Mouse (Mus musculus): Measurements from ENCODE around the gene Rere.
A peak's percentile ranks its signal among the peaks of the same experiment; 100 is the strongest.
"Not testable (repeated sequence)": the region's sequence is repeated elsewhere in the genome, so short reads cannot be mapped to it uniquely, and the experiment has no call there.

Gene Rere

GRCm38 (mm10) chr4:150282631-150283334 is 1.3 kb downstream of the Rere start:
- no peak for DNase-seq (ENCODE audit: low read depth in 2 of 2, low spot score in 2 of 2)

DNA sequence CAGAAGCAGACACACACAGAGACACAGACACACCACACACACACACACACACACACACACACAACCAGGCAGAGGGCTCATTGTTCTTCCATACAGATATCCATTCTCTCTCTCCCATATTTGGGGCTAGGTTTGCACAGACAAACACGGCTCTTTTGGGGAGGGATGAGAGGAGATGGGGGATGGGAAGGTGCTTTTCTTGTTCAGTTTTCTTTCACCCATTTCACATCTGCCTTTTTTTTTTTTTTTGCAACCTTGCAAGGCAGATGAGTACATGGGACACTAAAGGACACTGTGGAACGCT is 1.8 kb downstream of the Rere start:
- DNase-seq (ENCODE audit: low read depth in 2 of 2, low spot score in 2 of 2) = no peak

- DNase-seq (ENCODE audit: low read depth in 2 of 2, low spot score in 2 of 2) = no peak
Measured at GRCm38 (mm10) chr4:150283993-150284392, 2.5 kb downstream of the Rere start.

GRCm38 (mm10) chr4:150286980-150287379 is 5.5 kb downstream of the Rere start:
- no peak for DNase-seq (ENCODE audit: low read depth in 2 of 2, low spot score in 2 of 2)

DNA sequence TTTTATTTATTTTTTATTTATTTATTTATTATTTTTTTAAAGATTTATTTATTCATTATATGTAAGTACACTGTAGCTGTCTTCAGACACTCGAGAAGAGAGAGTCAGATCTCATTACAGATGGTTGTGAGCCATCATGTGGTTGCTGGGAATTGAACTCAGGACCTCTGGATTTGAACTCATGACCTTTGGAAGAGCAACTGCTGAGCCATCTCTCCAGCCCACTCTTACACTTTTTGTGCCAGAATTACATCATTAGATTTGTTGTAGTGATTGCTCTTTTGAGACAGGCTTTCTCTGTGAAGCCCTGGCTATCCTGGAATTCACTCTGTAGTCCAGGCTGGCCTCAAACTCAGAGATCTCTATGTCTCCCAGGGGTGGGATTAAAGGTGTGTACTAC is 6.0 kb downstream of the Rere start:
- DNase-seq (ENCODE audit: low read depth in 2 of 2, low spot score in 2 of 2) = not testable (repeated sequence)

- DNase-seq (ENCODE audit: low read depth in 2 of 2, low spot score in 2 of 2) = peak in 1 of 2 experiments; percentile 7
Measured at GRCm38 (mm10) chr4:150291900-150292299, 10.5 kb downstream of the Rere start.

DNA sequence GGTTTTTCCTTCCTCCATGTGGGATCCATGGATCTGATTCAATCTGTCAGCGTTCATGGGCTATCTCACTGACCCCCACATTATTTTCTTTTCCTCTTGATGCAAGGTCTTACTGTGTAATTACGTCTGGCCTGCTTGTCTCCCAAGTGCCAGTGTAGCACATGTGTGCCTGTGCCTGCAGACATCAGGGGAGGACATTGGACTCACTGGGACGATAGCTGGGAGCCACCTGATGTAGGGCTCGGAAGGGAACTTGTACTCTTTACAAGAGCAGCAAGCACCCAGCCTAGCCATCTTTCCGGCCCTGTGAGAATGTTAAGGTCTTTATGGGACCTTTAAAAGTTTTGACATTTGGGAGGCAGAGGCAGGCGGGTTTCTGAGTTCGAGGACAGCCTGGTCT is 13.4 kb downstream of the Rere start:
- no peak for DNase-seq (ENCODE audit: low read depth in 2 of 2, low spot score in 2 of 2)

GRCm38 (mm10) chr4:150295966-150296365 is 14.5 kb downstream of the Rere start:
- DNase-seq (ENCODE audit: low read depth in 2 of 2, low spot score in 2 of 2) = no peak

- no peak for DNase-seq (ENCODE audit: low read depth in 2 of 2, low spot score in 2 of 2)
Measured at GRCm38 (mm10) chr4:150302726-150303125, 21.3 kb downstream of the Rere start.

DNA sequence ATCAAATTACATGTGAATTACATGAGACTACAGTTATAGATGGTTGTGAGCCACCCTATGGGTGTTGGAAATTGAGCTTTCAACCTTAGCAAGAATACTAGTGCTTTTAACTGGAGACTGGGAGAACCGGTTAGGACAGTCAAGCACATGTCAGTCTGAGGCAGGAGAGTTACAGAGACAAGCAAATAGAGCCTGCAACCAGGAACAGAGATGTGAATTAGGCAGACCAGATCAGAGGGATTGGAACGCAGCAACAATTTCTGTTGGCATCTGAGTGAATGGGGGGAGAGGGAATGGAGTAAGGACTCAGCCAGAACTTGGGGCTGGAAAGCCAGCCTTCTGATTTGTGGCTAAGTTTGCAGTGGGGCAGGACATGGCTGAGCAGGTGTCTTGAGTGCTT is 25.3 kb downstream of the Rere start:
- DNase-seq (ENCODE audit: low read depth in 2 of 2, low spot score in 2 of 2) = no peak

- no peak for DNase-seq (ENCODE audit: low read depth in 2 of 2, low spot score in 2 of 2)
Measured at GRCm38 (mm10) chr4:150307226-150307625, 25.8 kb downstream of the Rere start.

GRCm38 (mm10) chr4:150311431-150311830 is 30.0 kb downstream of the Rere start:
- DNase-seq (ENCODE audit: low read depth in 2 of 2, low spot score in 2 of 2) = no peak

DNA sequence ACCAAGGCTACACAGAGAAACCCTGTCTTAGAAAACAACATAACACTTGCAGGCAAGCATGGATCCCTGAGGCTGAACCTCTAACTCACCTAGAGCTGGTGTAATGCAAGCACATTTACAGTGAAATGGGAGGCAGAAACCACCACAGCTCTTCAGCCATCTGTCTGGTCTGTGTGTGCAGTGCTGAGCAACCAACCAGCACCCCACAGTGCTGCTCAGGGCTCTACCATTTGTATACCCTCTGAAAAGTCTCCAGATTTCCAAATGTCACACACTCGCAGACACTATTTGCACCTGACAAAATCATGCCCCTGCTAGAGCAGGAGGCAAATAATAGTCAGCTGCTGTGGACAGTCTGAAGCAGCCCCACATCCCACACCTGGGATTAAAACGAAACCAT is 31.2 kb downstream of the Rere start:
- no peak for DNase-seq (ENCODE audit: low read depth in 2 of 2, low spot score in 2 of 2)

DNA sequence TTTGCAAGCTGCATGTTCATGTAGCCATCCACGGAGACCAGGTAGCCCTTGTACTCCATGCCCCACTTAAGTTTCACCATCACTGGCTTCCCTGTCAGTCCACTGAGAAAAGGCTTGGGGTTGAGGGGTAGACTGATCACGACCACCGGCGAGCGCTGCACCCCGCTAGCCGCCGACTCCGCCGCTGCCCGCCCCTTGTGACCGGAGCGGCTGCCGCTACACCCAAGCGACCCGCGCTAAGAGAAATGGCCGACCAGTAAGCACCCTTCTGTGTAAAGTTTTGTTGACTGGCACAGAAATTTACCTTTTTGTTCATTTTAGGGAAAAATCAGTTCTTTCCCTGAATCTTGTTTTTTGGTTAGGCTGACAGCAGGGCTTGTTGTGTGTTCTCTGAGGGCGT is 33.9 kb downstream of the Rere start:
- DNase-seq (ENCODE audit: low read depth in 2 of 2, low spot score in 2 of 2) = no peak

DNA sequence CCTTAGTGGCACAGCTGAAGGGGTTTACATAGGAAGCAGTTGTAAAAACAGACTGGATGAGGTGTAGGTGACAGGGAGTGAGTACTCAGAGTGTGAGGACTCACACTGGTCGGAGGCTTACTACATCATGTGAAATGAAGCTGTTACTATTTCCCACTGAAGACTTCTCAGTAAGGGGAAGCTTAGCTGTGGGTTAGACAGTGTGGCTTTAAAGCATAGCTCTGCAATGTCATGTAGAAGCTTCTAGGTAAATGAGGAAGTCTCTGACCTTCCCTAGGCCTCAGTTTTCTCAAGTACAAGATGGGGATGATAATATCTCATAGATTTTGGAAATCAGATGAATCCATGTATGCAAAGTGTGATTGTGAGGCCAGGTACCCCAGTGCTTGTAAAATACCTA is 35.1 kb downstream of the Rere start:
- DNase-seq (ENCODE audit: low read depth in 2 of 2, low spot score in 2 of 2) = no peak

- DNase-seq (ENCODE audit: low read depth in 2 of 2, low spot score in 2 of 2) = no peak
Measured at GRCm38 (mm10) chr4:150325046-150325801, 43.8 kb downstream of the Rere start.

DNA sequence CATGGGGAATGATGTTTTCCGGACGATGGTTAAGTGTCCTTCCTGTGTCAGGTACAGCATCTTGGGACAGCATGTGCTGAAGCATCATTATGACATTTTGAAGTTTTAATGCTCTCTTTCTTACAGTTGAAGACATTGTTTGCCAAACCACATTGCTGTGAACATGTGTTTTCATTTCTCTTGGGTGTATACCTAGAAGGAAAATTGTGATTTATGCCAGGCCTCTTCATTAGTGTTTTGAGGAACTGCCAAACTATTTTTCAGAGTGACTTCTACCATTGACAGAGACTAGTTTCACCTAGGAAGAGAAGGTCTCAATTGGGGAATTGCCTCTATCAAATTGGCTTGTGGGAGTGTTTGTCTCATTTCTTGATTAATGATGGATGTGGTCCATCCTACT is 44.6 kb downstream of the Rere start:
- no peak for DNase-seq (ENCODE audit: low read depth in 2 of 2, low spot score in 2 of 2)

DNA sequence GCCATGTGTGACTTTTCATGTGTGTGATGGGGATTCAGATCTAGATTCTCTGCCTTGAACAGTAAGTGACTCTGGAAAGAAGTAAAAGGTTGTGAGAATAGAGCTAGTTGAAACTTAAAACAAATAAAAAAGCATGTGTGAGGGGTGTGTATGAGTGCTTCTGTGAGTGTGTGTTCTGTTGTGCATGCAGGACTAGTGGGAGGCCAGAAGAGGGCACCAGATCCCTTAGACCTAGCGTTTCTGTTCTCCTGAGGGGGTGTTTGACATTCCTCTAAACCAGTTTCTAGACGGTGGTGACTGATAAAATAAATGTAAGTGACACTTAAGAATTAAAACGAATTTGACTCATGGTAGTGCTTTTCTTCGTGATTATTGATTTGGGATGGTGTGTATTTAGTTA is 46.0 kb downstream of the Rere start:
- DNase-seq (ENCODE audit: low read depth in 2 of 2, low spot score in 2 of 2) = no peak

DNA sequence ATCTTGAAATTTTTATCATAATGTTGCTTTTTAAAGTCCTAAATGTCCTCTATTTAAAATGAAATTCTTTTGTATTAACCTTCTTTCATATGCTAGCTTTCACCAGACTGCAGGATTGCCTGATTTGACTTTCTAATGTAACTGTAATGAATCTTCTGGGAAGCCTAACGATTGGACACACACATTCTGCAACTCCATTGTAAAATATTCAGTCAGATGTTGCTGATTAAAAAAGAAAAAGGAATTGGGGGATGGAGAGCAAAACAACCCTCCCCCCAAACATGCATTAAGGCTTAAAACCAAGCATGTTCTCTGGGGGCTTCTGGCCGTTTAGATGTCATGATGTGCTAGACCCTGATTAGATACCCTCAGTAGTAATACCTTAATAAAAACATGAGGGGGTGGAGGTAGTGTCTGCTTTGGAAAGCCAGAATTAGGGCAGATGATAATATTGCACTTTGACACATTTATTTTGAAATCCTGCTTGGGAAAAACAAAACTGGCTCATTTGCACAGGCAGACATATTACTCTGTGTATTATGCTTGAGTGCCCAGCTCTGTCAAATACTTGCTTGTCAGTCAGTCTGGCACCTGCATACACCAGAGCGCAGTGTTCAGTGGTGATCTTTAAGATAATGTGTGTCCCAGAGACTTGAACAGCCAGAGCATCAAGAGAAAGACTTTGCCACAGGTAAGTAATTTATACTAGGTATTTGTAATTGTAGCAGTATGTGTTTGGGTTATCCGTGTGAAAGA is 52.7 kb downstream of the Rere start:
- DNase-seq (ENCODE audit: low read depth in 2 of 2, low spot score in 2 of 2) = no peak

DNA sequence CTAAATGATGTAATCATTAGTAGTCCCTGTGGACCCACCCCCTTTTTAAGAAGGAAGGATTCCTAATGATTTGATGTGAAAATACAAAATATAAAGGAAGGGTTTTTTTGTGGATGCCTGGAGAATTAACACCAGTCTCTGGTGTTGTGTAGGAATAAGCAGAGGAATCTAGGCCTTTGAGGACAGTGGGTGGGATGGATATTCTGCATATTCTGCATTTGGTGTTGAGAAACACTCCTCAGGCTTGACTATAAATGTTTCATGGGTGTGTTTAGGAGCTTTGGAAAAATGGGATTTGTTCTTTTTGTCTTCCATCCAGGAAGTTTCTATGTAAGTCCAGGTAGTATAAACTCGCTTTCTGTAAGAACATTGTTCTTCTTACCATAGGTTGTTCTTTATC is 55.8 kb downstream of the Rere start:
- no peak for DNase-seq (ENCODE audit: low read depth in 2 of 2, low spot score in 2 of 2)

DNA sequence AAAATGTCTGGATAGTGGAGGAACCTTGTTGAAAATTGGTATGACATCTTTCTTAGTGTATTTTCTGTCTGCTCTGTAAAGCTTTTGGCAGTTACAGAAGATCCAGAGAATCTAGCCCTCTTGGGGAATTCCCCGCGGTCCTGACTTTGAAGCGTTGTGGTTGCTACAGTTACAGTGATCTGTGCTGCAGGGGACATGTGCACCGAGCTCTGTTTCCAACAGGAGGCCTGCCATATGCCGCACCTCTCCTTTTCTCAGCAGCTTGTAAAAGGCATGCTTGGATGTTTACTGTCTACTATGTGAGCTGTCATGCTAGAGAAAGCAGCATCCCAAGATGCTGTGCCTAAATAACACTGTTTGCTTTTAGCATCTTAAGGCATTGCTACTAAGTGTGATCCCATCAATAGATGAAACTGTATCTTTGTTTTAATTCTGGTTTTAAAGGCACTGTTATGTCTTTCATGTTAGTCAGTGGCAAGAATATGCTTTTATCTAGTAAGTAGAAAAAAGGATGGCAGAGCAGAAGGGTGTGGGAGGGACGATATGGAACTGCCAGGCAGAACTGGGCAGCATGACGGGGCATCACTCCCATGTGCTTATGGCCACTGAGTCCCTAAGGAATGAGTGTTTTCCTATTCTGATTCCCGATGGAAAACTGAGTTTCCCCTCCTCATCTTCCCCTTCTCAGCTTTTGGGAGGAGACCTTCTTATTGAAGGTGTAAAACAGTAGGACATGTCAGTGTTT is 57.6 kb downstream of the Rere start:
- DNase-seq (ENCODE audit: low read depth in 2 of 2, low spot score in 2 of 2) = peak; percentile 46 to 59

Measured in CD8-positive naive resting alpha-beta T cell, adult 2 months (primary cell).